Mouse (Mus musculus) left cerebral cortex, postnatal 14 days (tissue): Measurements from ENCODE around the gene Lrrc39. TPM values are rescaled to one million over a fixed set of nuclear protein-coding genes. Genes with fewer than 3 reads are reported as not detected.
"Not testable (repeated sequence)": the region's sequence is repeated elsewhere in the genome, so short reads cannot be mapped to it uniquely, and the experiment has no call there.

Source experiments
- DNase-seq, 2 experiments: peaks; one replicate each; pipeline ENCODE4 v3.0.0; 2021 to 2022; ENCODE audit warnings: low spot score in 2 of 2, mixed read lengths in 1 of 2
- intact Hi-C: fragments of 180-260 bp; cut with DNase I; formaldehyde crosslinking; loops from one replicate; pipeline ENCODE4 v1.15.1; 2025
- long read RNA-seq, 2 experiments: library from polyadenylated mRNA; stranded (forward); transcript quantifications; one replicate each; pipeline ENCODE4 v2.0.0; 2021
- total RNA-seq, 2 experiments: library from RNA; stranded (reverse); gene quantifications; 2 replicates each; pipeline ENCODE4 v1.2.3; 2021

Lrrc39 gene
- total RNA-seq, result under 1 TPM; 0.17 to 0.18 TPM
- long read RNA-seq, experiment 1, partial matches to known transcripts, result 0 of 2 reads
- long read RNA-seq, experiment 1, other reads (novel, unspliced or antisense), result 2 of 2 reads
- long read RNA-seq, experiment 2, partial matches to known transcripts, result 0 of 3 reads
- long read RNA-seq, experiment 2, other reads (novel, unspliced or antisense), result 3 of 3 reads

GRCm38 (mm10) chr3:116562408-116563094 is at the start of gene Lrrc39:
Gene Lrrc39 (plus strand): TSS chr3:116562973.
- DNase-seq, result no peak
- intact Hi-C loops, result no loop called here

DNA sequence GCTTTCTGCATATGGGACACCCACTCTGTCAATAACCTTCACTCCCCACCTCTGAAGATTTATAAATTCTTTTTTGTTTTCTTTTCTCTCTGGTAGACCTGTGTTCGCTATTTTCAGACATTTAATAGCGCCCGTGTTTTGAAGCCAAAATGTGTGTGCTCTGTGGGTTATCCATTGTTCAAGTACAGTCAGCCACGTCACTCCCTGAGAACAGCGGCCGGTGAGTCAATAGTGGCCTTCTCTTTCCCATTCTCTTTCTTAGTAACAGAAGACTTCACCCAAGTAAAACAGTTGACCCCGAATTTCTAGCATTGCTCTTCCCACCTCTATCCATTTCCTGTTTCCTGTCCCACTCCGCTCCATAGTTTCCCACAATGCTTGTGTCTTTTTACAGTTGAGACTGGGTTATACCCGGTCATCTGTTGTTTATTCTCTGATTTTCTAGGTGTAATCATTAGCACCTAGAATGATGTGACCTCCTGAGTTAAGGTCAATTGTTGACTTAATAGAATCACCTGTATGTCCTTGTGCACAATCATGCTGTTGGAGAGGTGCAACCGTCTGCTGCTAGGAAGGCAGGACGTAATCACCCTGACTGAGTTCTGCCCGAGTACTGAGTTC is 42.5 kb upstream of the Lrrc39 start:
- intact Hi-C loops, result no loop called here
- DNase-seq, result no peak

GRCm38 (mm10) chr3:116529741-116530140 is 33.0 kb upstream of the Lrrc39 start:
- intact Hi-C loops, result no loop called here
- DNase-seq, result no peak

DNA sequence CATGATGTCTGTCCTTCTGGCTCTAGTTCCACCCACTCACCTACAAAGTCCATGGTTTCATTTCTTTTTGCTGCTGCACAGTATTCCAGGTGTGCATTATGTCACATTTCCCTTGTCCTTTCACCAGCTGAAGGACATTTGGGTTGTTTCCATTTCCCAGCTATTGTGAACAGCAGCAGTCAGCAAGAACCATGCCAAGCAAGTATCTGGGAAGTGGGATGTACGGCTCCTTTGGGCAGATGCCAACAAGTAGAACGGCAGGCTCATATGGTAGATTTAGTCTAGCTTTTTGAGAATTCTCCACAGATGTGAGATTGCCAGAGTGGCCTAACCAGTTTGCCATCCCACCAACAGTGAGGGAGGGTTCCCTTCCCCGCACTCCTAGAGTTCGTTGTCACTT is 31.9 kb upstream of the Lrrc39 start:
- DNase-seq, result peak in 1 of 2 experiments; percentile 53
- intact Hi-C loops, result no loop called here

DNA sequence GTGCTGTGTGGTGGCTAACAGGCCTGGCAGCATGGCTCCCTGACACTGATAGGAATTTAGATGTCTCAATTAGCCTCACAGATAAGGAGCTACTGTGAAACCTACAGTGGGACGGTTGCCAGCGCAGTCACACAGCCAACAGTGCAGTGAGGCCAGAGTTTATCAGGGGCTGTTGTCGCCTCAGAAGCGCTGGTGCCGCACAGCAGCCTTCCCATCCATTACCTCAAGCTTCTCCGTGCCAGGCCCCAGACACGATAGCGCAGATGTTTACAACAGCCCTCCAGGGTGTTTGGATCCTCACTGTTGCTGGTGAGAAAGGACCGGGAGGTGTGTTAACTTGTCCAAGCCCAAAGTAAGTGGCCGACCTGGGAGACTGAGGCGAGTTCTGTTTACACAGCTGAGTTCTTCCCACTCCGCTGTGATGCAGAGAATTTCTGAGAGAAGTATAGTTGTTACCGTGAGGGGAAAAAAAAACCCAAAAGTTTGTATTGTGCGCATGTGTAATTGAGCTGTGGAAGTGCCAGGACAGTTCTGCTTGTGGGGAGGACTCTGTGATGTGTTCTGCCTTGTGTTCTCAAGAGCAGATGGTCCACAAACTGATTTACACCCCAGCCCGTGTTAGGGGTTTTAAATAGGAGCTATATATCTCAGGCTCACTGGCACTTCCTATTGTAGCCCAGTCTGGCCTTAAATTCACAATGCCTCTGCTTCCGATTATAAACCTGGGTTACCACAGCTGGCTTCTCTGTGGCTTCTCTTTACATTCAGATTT is 26.2 kb upstream of the Lrrc39 start:
- intact Hi-C loops, result no loop called here
- DNase-seq, result no peak

DNA sequence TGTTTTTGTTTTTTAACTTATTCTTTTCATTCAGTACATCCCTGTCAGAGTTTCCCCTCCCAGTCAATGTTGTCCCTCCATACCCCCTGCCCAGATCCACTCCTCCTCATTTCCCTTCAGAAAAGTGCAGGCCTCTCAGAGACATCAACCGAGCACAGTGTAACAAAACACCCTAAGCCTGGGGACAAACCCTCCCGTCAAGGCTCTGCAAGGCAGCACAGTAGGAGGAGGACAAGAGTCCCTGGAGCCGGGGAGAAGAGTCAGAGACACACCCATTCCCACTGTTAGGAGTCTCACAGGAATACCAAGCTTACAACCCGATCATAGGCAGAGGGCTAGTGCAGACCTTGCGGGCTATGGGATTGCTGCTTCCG is 25.6 kb upstream of the Lrrc39 start:
- no peak for DNase-seq

DNA sequence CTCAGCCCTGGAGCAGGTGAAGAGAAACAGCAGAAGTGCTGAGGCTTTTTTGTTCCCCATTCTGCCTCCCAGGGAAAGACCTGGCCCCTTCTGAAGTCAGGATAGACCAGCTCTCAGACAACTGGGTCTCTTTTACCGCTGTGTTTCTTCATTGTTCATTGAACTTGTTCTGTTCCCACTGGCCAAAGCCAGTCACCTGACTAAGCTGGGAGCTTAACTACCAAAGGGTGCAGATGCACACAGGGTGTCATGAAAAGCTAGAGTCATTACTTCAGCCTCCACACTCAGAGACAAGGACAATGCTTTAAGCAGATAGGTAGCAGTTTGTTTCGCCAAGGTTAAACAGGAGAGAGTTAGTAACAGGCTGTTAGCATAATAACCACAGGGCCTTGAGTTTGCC is 20.7 kb upstream of the Lrrc39 start:
- DNase-seq, result no peak
- intact Hi-C loops, result loop anchor here (5.0 kb wide), 1 partner anchor 40 kb away; no protein-coding TSS in a partner anchor

More for the DNA sequence above, 25.6 kb upstream of the Lrrc39 start:
- intact Hi-C loops, result no loop called here

GRCm38 (mm10) chr3:116542532-116542931 is 20.2 kb upstream of the Lrrc39 start:
- DNase-seq, result no peak
- intact Hi-C loops, result loop anchor here (5.0 kb wide), 1 partner anchor 40 kb away; no protein-coding TSS in a partner anchor

DNA sequence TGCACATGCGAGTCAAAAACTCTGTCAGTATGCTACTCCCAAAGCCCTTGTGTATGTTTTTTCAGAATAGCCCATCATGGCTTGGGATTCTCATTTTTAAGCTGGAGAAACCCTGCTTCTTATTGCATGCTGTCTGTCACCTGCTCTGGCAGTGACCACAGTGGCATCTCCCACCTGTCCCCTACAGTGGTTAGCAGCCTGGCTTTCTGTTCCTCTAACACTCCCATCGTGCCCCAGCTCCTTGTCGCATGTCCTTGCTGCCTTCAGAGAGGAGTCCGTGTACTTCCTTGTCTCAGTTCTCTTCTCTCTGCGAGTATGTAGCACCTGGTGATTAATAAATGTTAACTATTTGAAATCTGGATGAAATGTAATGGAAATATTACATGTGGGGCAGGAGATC is 15.3 kb upstream of the Lrrc39 start:
- DNase-seq, result no peak
- intact Hi-C loops, result no loop called here

- no peak for DNase-seq
- intact Hi-C loops, result no loop called here
Observed at GRCm38 (mm10) chr3:116551362-116551761, 11.4 kb upstream of the Lrrc39 start.

- DNase-seq, result not testable (repeated sequence)
Observed at GRCm38 (mm10) chr3:116561315-116561714, 1.5 kb upstream of the Lrrc39 start.

GRCm38 (mm10) chr3:116563095-116563492 is 321 bp downstream of the Lrrc39 start:
- intact Hi-C loops, result no loop called here
- no peak for DNase-seq

More at GRCm38 (mm10) chr3:116561315-116561714, 1.5 kb upstream of the Lrrc39 start:
- intact Hi-C loops, result not testable (repeated sequence)

GRCm38 (mm10) chr3:116570628-116571027 is 7.9 kb downstream of the Lrrc39 start:
- DNase-seq, result no peak
- intact Hi-C loops, result loop anchor here (10.0 kb wide), 1 partner anchor 546 kb away; no protein-coding TSS in a partner anchor

- no peak for DNase-seq
- intact Hi-C loops, result loop anchor here (5.0 to 10.0 kb wide), 2 partner anchors 245 to 552 kb away; no protein-coding TSS in a partner anchor
Observed at GRCm38 (mm10) chr3:116577286-116577685, 14.5 kb downstream of the Lrrc39 start.

DNA sequence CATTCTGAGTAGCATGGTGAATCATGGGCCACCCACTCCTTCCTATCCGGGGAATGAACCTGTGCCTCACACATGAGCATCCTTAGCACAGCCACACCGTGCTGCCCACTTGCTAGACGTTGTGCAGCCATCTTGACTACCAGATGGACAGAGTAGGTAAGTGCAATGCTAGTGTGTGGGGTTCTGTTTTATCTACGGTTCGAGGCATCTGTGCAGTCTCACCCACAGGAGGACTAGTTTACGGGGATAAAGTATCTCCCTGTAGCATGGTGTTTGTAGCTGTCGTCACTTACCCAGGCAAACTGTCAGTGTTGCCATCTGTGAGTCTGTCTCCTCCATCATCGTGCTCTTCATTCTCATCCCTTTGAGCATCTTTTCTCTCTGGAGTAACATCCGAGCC is 19.4 kb downstream of the Lrrc39 start:
- peak; percentile 12 to 18 for DNase-seq
- intact Hi-C loops, result loop anchor here (5.0 to 10.0 kb wide), 2 partner anchors 40 to 77 kb away; partner anchors contain the start of gene Rtca

- peak; percentile 49 to 51 for DNase-seq
- intact Hi-C loops, result loop anchor here (2.0 to 5.0 kb wide), 2 partner anchors 69 to 153 kb away; partner anchors contain the start of gene Mfsd14a
Observed at GRCm38 (mm10) chr3:116594076-116594727, 31.4 kb downstream of the Lrrc39 start.

- peak; percentile 99 for DNase-seq
- intact Hi-C loops, result loop anchor here (2.0 to 5.0 kb wide), 2 partner anchors 68 to 152 kb away; partner anchors contain the start of gene Mfsd14a
Observed at GRCm38 (mm10) chr3:116594728-116595602, 32.2 kb downstream of the Lrrc39 start, which contains the start of gene Sass6. Gene Sass6 (plus strand): TSS chr3:116594982.

DNA sequence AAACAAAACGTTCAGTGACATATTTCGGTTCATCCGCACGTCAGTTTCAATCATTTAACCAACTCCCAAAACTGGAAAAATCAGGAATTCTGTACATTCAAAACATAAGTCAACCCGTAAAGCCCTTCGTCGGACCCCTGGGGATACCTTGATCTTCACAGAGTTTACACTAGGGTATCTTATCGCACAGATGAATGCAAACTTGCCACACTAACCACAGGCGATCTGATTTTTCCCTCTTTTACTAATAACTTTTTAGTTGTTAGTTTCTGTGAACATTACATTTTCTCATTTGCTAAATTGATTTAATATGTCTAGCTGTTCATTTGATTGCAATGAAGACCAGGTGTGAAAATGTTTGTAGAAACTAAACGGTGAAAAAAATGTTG is 32.8 kb downstream of the Lrrc39 start:
- DNase-seq, result no peak
- intact Hi-C loops, result loop anchor here (2.0 kb wide), 1 partner anchor 67 kb away; the partner anchor contains the start of gene Mfsd14a
